Mouse (Mus musculus) right cerebral cortex, postnatal 4 days (tissue): ENCODE measurements around the gene Cactin.

Source experiments
- DNase-seq: peaks from one replicate; pipeline ENCODE4 v3.0.0-alpha.2; 2022

The Cactin gene

GRCm38 (mm10) chr10:81365672-81366476 lies 45.0 kb downstream of the Cactin start, which contains the start of gene 4930404N11Rik:
4930404N11Rik (minus strand) TSS chr10:81365816.
- DNase-seq = no peak

- no peak for DNase-seq
Observed at GRCm38 (mm10) chr10:81366477-81367206, 45.7 kb downstream of the Cactin start.

GRCm38 (mm10) chr10:81367207-81367495 lies 46.2 kb downstream of the Cactin start:
- no peak for DNase-seq

- DNase-seq = no peak
Observed at GRCm38 (mm10) chr10:81375322-81375721, 54.4 kb downstream of the Cactin start.
